Mouse (Mus musculus) layer of hippocampus, adult 2 months (tissue): ENCODE data around the gene Vasp. TPM values are rescaled to one million over a fixed set of nuclear protein-coding genes. Genes with fewer than 3 reads are reported as not detected.

Experiments
- DNase-seq, 2 experiments: peaks; one replicate each; pipeline ENCODE4 v3.0.0; 2022; ENCODE audit warnings: low spot score in 2 of 2
- H3K27ac ChIP-seq: fragments of 200-600 bp; 2 replicates; pipeline ENCODE4 v1.8.1; 2022
- H3K4me3 ChIP-seq: fragments of 200-600 bp; 2 replicates; pipeline ENCODE4 v1.8.1; 2022; ENCODE audit warnings: mild to moderate bottlenecking
- CTCF ChIP-seq: fragments of 200-600 bp; conservative IDR thresholded peaks from 2 replicates; pipeline ENCODE4 v1.8.1; 2022; ENCODE audit warnings: antibody characterized with exemption, mild to moderate bottlenecking, moderate library complexity
- total RNA-seq, 2 experiments: library from RNA; stranded (reverse); gene quantifications; 2 replicates each; pipeline ENCODE4 v1.2.3; 2021

Gene Vasp
- total RNA-seq, 2 experiments from 2014 or later: 15.7 to 17.1 TPM

DNA sequence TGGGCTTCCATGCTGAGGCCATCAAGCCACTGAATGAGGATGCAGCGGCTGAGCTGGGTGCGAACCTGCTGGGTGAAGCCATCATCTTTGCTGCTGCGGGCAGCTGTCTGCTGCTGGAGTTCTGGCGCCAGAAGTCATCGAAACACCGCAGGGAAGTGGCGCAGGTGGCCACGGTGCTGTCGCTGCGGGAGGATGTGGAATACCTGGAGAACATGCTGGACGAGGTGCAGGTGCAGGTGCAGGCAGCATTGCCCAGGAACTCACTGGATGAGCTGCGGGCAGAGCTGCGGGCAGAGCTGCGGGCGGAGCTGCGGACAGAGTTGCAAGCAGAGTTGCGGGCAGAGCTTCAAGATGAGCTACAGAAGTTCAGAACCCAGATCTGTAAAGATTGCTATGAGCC is 16.2 kb downstream of the Vasp start:
- Histone ChIP-seq H3K27ac (no peak overlapping the region), H3K4me3 (no peak overlapping the region)
- no peak for TF ChIP-seq CTCF
- no peak for DNase-seq

DNA sequence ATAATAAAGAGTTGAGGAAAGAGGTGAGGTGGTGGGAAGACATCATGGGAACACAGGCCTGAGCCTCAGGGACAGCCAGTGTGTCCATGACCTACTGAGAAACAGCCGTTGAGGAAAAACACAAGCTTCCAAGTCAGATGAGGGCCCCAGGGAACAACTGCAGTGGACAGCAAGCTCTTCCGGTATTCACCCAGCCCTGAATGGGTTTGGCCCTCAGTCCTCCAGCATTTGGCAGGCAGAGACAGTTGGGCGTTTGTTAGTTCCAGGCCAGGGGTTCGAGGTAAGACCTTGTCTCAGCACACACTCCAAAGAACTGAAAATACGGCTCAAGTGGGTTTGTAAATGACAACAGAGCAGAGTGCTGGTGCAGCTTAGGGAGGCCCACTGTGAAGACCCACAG is 18.2 kb downstream of the Vasp start:
- TF ChIP-seq CTCF: no peak
- Histone ChIP-seq H3K4me3 (no peak overlapping the region), H3K27ac (no peak overlapping the region)
- DNase-seq: no peak

DNA sequence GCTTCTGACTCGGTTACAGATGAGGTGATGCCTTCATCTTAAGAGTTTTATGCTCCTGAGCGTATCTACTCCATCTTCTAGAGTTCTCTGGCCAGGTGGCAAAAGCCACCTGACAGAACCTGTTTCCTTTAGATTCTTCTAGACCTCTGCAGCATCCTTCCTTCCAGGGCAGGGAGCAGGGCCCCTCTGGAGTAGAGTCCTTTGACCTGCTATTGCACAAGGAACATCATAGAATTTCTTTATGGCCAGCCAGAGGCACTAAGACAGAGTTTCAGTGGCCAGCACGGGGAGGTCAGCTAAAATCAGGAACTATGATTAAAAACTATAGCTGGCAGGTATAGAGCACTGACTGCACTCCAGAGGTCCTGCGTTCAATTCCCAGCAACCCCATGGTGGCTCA is 19.5 kb downstream of the Vasp start:
- no peak overlapping the region for H3K27ac ChIP-seq
- no peak for TF ChIP-seq CTCF
- DNase-seq: no peak
- no peak overlapping the region for H3K4me3 ChIP-seq

DNA sequence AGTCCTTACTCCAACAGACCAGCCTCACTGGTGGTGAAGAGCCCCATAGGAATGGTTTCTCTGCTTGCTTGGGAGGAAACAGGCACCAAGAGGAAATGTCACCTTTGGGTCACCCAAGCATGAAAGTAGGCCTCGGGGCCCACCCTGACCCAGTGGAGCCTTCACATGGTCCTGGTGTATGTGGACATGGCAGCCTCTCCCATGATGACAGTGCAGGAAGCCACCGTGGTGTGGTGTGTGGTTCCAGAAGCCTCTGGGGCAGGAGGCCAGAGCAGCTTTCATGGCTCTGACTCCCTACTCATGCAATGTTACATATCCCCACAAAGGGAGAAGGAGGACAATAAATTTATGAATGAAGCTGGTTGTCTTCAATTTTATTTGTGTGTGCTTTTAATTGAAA is 24.1 kb downstream of the Vasp start:
- Histone ChIP-seq H3K27ac (no peak overlapping the region), H3K4me3 (no peak overlapping the region)
- TF ChIP-seq CTCF: no peak
- DNase-seq: no peak

DNA sequence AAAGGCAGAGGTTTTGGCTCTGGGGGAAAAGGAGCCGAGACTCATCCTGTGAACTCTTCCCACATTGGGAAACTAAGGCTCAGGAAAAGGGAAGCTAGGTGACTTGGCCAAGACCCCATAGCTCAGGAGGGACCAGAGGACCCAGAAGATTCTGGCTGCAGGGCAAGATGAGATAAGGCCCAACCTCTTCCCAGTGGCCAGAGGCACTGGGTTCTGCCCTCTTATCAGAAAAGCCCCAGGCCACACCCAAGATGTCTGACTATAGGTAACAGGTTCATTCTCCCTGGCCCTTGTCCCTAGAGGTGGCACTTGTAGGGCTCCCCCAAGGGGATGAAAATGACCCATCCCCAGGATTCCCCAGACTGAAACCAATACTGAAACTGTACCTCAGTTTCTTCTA is 24.8 kb downstream of the Vasp start:
- TF ChIP-seq CTCF: no peak
- Histone ChIP-seq H3K27ac (no peak overlapping the region), H3K4me3 (no peak overlapping the region)
- no peak for DNase-seq

DNA sequence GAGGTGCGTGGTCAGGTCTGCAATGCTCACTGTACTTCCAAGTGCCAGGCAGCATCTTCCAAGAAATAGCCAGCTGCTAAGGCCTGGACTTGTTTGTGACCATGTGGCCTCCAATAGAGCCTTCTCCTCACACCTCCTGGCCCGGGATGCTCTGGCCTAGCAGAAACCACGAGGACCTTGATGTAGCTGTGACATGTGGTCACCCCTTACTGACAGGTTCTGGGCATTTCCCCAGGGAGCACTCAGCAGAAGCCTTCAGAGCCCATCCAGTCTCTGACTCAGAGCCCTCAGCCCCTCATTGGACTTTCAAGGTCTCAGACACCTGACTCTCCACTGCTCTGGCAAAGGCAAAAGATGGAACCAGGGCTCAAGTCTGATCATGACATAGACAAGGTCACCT is 26.5 kb downstream of the Vasp start:
- DNase-seq: no peak
- 0 out of 2 replicates have a peak overlapping the region, but pooled peaks have one; percentile 43 for H3K27ac ChIP-seq

DNA sequence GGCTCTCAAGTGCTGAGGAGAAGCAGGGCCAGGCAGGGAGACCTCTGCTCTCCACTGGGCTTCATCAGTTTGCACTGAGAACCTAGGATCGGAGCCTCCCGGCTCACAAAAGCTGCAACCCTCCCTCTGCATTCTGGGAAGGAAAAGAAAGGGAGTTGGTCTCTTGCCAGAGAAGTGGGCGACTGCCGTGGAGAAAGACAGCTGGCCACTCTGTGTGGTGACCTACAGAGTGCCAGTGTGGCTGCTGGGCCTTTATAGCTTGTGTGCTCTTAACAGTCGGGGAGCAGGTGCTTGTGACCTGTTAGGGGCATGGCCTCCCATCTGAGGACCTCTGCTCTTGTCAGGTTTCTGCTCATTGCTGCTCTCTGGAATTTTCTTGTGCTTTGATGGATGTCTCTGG is 27.8 kb downstream of the Vasp start:
- H3K27ac ChIP-seq: peak overlapping the region; percentile 43; the same call in 1 of the 2 replicates
- no peak for TF ChIP-seq CTCF
- DNase-seq: no peak

More for the DNA sequence above, 26.5 kb downstream of the Vasp start:
- no peak overlapping the region for H3K4me3 ChIP-seq
- no peak for TF ChIP-seq CTCF

DNA sequence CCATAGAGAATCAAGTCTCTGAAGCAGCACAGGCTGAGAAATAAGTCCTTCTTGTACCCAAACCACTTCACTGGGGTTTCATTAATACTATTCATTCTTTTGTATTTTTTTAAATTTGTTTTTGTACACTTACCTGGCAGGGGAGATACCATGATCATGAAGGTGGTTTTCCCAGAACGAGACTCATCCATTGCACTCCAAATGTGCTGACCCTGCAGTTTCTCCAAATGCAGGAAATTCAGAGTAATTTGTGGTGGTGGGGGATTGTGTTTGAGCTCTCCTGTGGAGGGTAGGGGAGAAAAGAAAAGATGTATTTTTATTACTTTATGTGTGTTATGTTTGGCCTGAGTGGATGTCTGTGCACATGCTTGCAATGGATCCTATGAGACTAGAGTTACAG is 29.6 kb downstream of the Vasp start:
- H3K27ac ChIP-seq: no peak overlapping the region
- no peak for TF ChIP-seq CTCF
- no peak for DNase-seq
- no peak overlapping the region for H3K4me3 ChIP-seq

More for the DNA sequence above, 27.8 kb downstream of the Vasp start:
- no peak overlapping the region for H3K4me3 ChIP-seq

DNA sequence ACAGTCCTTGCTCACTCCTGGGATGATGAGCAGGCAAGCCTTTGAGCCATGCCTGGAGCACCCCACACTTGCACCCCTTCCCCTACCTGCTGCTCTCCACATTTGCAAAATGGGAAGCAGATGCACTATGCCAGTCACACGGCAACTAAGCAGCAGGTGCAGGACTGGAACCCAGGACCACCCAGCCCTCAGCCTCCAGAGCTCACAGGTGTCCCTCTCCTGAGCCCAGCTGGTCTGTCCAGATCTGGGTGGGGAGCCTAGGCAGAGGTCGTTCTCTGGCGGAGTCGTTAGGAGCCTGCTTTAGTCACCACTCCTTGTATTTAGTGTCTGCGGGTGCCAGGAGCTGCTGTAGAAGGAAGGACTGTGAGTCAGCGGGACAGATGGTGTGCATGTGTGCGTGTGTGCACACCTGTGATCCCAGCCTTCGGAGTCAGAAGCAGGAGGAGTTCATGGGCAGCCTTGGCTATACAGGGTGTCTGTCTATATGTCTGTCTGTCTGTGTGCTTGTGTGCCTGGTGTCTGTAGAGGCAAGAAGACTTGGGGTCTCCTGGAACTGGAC is 30.6 kb downstream of the Vasp start:
- Histone ChIP-seq H3K27ac (peak overlapping the region; percentile 48; the same call in 1 of the 2 replicates), H3K4me3 (no peak overlapping the region)
- TF ChIP-seq CTCF: no peak
- DNase-seq: peak in 1 of 2 experiments; percentile 33

DNA sequence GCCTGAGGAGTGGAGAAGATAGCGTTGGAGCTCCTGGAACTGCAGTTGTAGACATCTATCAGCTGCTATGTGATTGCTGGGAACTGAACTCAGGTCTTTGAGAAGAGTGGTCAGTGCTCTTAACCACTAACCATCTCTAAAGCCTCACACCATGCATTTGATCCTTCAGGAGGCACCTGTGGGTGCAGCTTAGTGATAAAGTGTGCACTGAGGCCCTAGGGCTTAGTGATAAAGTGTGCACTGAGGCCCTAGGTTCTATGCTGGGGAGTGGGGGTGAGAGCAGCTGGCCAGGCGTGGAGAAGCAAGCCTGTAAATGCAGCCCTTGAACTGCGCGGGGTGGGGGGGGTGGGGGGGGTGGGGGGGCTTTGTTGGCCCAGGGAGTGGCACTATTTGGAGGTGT is 31.6 kb downstream of the Vasp start:
- Histone ChIP-seq H3K4me3 (no peak overlapping the region), H3K27ac (peak overlapping the region; percentile 46; the same call in 1 of the 2 replicates)
- no peak for TF ChIP-seq CTCF
- no peak for DNase-seq

DNA sequence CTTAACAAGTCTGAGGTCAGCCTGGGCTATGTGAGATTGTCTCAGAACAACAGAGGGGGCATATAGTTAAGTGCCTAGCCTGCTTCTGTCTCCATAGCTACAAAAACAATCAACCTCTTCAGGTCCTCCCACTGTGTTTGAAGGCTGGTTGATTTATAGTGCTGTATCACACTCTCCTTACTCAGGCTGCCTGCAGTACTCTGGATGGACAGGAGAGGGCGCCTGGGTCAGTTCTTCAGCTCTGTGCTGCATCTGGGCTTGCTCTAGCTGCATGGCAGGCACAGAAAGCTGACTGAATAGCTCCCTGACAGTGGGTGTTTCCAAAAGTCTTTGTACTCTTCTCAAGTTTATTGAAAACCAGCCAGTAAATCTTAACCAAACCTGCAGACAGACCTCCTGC is 32.2 kb downstream of the Vasp start:
- DNase-seq: peak; percentile 91 to 95
- Histone ChIP-seq H3K27ac (peak overlapping the region; percentile 46; the same call in 1 of the 2 replicates), H3K4me3 (no peak overlapping the region)
- peak; percentile 100 for TF ChIP-seq CTCF

DNA sequence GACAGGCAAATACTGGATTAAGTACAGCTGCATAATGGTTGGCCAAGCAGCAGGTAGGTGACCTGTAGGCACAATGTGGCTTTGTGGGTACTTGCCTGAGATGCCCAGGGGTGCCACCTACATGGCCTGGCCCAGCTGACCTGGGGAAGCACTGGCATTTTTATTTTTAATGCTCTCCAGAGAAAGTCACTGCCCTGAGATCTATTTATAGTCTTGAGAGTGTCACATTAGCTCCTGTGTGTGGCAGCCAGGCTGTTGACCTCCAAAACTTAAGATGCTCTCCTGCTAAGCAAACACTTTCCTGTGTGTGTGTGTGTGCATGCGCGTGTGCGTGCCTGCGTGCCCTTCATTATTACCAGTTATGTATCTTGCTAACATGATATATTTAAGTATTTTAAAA is 33.3 kb downstream of the Vasp start:
- Histone ChIP-seq H3K4me3 (no peak overlapping the region), H3K27ac (no peak overlapping the region)
- TF ChIP-seq CTCF: no peak
- no peak for DNase-seq

DNA sequence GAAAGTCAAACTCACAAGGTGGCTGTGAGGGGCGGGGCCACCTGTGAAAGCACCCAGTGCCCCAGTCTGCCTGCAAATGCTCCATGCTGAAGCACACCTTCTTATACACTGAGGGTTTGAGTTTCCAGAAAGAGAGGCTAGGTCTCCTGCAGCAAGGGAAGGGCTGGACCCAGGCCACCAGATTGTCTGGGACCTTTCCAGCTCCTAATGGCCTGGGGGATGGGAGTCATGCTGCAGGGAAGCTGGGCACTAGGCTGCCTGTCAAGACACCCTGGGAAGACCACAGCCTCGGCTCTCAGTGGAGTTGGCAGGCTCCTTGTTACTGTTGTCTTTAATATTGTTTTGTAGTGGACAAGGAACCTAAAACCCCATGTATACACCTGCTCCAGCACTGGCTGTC is 35.2 kb downstream of the Vasp start:
- no peak for TF ChIP-seq CTCF
- Histone ChIP-seq H3K4me3 (no peak overlapping the region), H3K27ac (no peak overlapping the region)
- DNase-seq: no peak

DNA sequence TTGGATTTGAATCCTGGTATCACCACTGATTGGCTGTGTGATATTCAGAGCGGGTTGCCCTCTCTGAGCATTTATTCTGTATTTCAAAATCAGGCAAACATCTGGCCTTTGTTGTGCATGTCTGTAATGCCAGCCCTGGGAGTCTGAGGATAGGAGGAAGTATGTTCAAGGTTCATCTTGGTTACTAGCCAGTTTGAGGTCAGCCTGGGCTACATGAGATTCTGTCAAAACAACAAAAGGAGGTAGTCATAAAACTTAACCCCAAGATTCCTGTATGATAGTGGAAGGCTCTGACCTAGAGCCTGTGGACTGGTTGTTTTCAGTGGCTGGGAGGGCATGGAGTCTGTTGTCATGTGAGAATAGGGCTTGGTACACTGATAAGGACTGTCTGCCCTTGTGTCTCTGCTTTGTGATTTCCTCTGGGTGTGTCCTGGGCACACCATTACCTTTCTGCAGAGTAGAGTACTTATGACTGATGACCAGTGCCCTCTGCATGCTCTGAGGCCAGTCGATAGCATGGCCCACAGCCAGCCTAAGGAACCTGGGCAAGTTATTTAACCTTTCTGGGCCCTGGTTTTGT is 36.4 kb downstream of the Vasp start:
- no peak for DNase-seq
- no peak overlapping the region for H3K4me3 ChIP-seq
- no peak for TF ChIP-seq CTCF
- H3K27ac ChIP-seq: no peak overlapping the region
